Mouse (Mus musculus): Measurements from ENCODE around the gene Sec13. TPM values are rescaled to one million over a fixed set of nuclear protein-coding genes. Genes with fewer than 3 reads are reported as not detected.

Sec13 gene
- 247 and 250 TPM in 2 replicates for polyA plus RNA-seq (2014; fragmentation: Nextera tagmentation; extraction: Ambion mirVana)

- H3K4me3 ChIP-seq (ENCODE audit: low read depth, low read length) = peak within 1 kb of the TSS; percentile 100
- H3K27me3 ChIP-seq (replicated peaks; ENCODE audit: control insufficient read depth, insufficient read depth, low read length) = no peaks in the 10 kb centered on the region
- peak within 1 kb of the TSS; percentile 39; the same call in 1 of the 2 replicates for H3K27ac ChIP-seq (ENCODE audit: low read depth)
- DNase-seq (ENCODE audit: low spot score) (peak; percentile 97), ATAC-seq (replicated peaks; ENCODE audit: low FRiP score, low TSS enrichment, low read depth) (peak; percentile 87; the same call in 1 of the 2 replicates)
- 7% methylated on average over 41 of the region's 41 CpGs for WGBS
- no peaks in the 10 kb centered on the region for H3K9me3 ChIP-seq (ENCODE audit: control insufficient read depth, low read length)
- H3K9ac ChIP-seq (ENCODE audit: low read length) = peak within 1 kb of the TSS; percentile 85
- 0 out of 2 replicates have a peak, but pooled peaks cover 4% of the 10 kb centered on the region for H3K4me1 ChIP-seq (replicated peaks; ENCODE audit: control insufficient read depth, insufficient read depth, low read length)
- H3K36me3 ChIP-seq (ENCODE audit: control insufficient read depth, insufficient read depth, low read length) = peaks cover 25% of the 10 kb centered on the region
- H3K4me2 ChIP-seq (ENCODE audit: low read length) = peak within 1 kb of the TSS; percentile 57
Measured at GRCm38 (mm10) chr6:113740236-113741217, at the start of gene Sec13. Gene Sec13, minus strand, starts transcription at chr6:113740743.

- ATAC-seq (replicated peaks; ENCODE audit: low FRiP score, low TSS enrichment, low read depth) (no peak), DNase-seq (ENCODE audit: low spot score) (peak; percentile 52)
- no peak overlapping the region for H3K4me2 ChIP-seq (ENCODE audit: low read length)
- WGBS = 30% methylated on average over 6 of the region's 6 CpGs
- H3K9ac ChIP-seq (ENCODE audit: low read length) = no peak overlapping the region
- no peaks in the 10 kb centered on the region for H3K27me3 ChIP-seq (replicated peaks; ENCODE audit: control insufficient read depth, insufficient read depth, low read length)
- H3K4me3 ChIP-seq (ENCODE audit: low read depth, low read length) = no peak overlapping the region
- no peaks in the 10 kb centered on the region for H3K9me3 ChIP-seq (ENCODE audit: control insufficient read depth, low read length)
- H3K27ac ChIP-seq (ENCODE audit: low read depth) = no peak overlapping the region
- H3K36me3 ChIP-seq (ENCODE audit: control insufficient read depth, insufficient read depth, low read length) = no peaks in the 10 kb centered on the region
- no peaks in the 10 kb centered on the region for H3K4me1 ChIP-seq (replicated peaks; ENCODE audit: control insufficient read depth, insufficient read depth, low read length)
Measured at GRCm38 (mm10) chr6:113787459-113787968, 47.0 kb upstream of the Sec13 start.

DNA sequence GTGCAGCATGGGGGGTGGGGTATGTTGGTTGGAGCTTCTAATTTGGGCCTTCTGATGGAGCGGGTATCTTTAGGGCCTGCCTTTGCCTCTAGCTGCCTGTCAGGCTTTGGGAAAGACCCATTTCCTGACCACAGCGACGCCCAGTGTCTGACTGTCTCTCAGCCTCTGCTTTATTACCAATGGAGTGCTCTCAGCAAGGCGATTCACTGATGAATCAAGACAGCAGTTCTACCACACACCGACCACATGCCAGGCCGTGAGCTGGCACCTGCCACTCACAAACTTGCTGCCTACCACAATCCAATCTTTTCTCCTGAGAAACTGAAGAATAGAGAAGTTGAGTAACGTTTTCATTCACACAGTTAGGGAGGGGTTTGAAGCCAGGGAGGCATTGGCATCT is 45.1 kb upstream of the Sec13 start:
- H3K36me3 ChIP-seq (ENCODE audit: control insufficient read depth, insufficient read depth, low read length) = no peaks in the 10 kb centered on the region
- 85% methylated on average over 7 of the region's 7 CpGs for WGBS
- DNase-seq (ENCODE audit: low spot score) (no peak), ATAC-seq (replicated peaks; ENCODE audit: low FRiP score, low TSS enrichment, low read depth) (no peak)
- no peaks in the 10 kb centered on the region for H3K27me3 ChIP-seq (replicated peaks; ENCODE audit: control insufficient read depth, insufficient read depth, low read length)
- no peak overlapping the region for H3K4me3 ChIP-seq (ENCODE audit: low read depth, low read length)
- no peak overlapping the region for H3K9ac ChIP-seq (ENCODE audit: low read length)
- H3K27ac ChIP-seq (ENCODE audit: low read depth) = no peak overlapping the region
- H3K9me3 ChIP-seq (ENCODE audit: control insufficient read depth, low read length) = no peaks in the 10 kb centered on the region
- no peak overlapping the region for H3K4me2 ChIP-seq (ENCODE audit: low read length)
- no peaks in the 10 kb centered on the region for H3K4me1 ChIP-seq (replicated peaks; ENCODE audit: control insufficient read depth, insufficient read depth, low read length)

- Histone ChIP-seq H3K4me1 (replicated peaks; ENCODE audit: control insufficient read depth, insufficient read depth, low read length) (no peaks in the 10 kb centered on the region), H3K27me3 (replicated peaks; ENCODE audit: control insufficient read depth, insufficient read depth, low read length) (no peaks in the 10 kb centered on the region), H3K4me3 (ENCODE audit: low read depth, low read length) (no peak overlapping the region), H3K9me3 (ENCODE audit: control insufficient read depth, low read length) (no peaks in the 10 kb centered on the region), H3K36me3 (ENCODE audit: control insufficient read depth, insufficient read depth, low read length) (no peaks in the 10 kb centered on the region), H3K4me2 (ENCODE audit: low read length) (no peak overlapping the region), H3K9ac (ENCODE audit: low read length) (no peak overlapping the region), H3K27ac (ENCODE audit: low read depth) (no peak overlapping the region)
- WGBS = 51% methylated on average over 7 of the region's 7 CpGs
- DNase-seq (ENCODE audit: low spot score) (no peak), ATAC-seq (replicated peaks; ENCODE audit: low FRiP score, low TSS enrichment, low read depth) (no peak)
Measured at GRCm38 (mm10) chr6:113778229-113778753, 37.7 kb upstream of the Sec13 start.

GRCm38 (mm10) chr6:113768804-113769203 is 28.3 kb upstream of the Sec13 start:
- no peaks in the 10 kb centered on the region for H3K27me3 ChIP-seq (replicated peaks; ENCODE audit: control insufficient read depth, insufficient read depth, low read length)
- WGBS = 53% methylated on average over 11 of the region's 11 CpGs

GRCm38 (mm10) chr6:113761644-113762043 is 21.1 kb upstream of the Sec13 start:
- Histone ChIP-seq H3K4me1 (replicated peaks; ENCODE audit: control insufficient read depth, insufficient read depth, low read length) (no peaks in the 10 kb centered on the region), H3K9ac (ENCODE audit: low read length) (no peak overlapping the region), H3K4me2 (ENCODE audit: low read length) (no peak overlapping the region), H3K4me3 (ENCODE audit: low read depth, low read length) (no peak overlapping the region), H3K36me3 (ENCODE audit: control insufficient read depth, insufficient read depth, low read length) (no peaks in the 10 kb centered on the region), H3K9me3 (ENCODE audit: control insufficient read depth, low read length) (no peaks in the 10 kb centered on the region), H3K27ac (ENCODE audit: low read depth) (no peak overlapping the region), H3K27me3 (replicated peaks; ENCODE audit: control insufficient read depth, insufficient read depth, low read length) (no peaks in the 10 kb centered on the region)
- ATAC-seq (replicated peaks; ENCODE audit: low FRiP score, low TSS enrichment, low read depth) (peak; percentile 53; the same call in 1 of the 2 replicates), DNase-seq (ENCODE audit: low spot score) (peak; percentile 78)
- WGBS = 31% methylated on average over 7 of the region's 7 CpGs

More at GRCm38 (mm10) chr6:113768804-113769203, 28.3 kb upstream of the Sec13 start:
- Histone ChIP-seq H3K9ac (ENCODE audit: low read length) (no peak overlapping the region), H3K9me3 (ENCODE audit: control insufficient read depth, low read length) (no peaks in the 10 kb centered on the region), H3K36me3 (ENCODE audit: control insufficient read depth, insufficient read depth, low read length) (no peaks in the 10 kb centered on the region), H3K4me2 (ENCODE audit: low read length) (no peak overlapping the region), H3K27ac (ENCODE audit: low read depth) (no peak overlapping the region), H3K4me1 (replicated peaks; ENCODE audit: control insufficient read depth, insufficient read depth, low read length) (no peaks in the 10 kb centered on the region), H3K4me3 (ENCODE audit: low read depth, low read length) (no peak overlapping the region)
- DNase-seq (ENCODE audit: low spot score) = no peak
- no peak for ATAC-seq (replicated peaks; ENCODE audit: low FRiP score, low TSS enrichment, low read depth)

DNA sequence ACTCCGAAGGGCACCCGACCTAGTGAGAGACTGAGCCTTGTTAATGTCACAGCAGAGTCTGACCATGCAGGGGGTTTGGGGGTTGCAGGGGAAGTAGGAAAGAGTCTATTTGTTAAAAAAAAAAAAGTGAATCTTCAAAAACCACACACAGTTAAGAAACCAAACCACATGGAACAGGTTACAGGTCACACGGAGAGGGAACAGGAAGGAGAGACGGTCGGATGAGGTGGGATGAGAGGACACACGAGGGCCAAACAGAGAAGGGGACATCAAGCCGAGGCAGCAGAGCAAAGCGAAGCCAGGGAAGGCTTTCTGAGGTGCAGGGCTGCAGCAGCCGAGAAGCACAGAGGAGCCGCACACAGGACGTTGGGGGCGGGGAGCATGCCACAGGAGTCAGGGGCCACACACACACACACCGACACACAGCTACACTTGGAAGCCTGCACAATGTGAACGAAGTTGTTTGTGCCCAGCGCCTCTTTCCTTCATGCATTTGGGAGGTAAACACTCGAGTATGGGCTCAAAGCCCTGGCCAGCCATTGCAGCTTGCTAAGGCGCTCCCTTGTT is 8.7 kb upstream of the Sec13 start:
- Histone ChIP-seq H3K4me2 (ENCODE audit: low read length) (no peak overlapping the region), H3K36me3 (ENCODE audit: control insufficient read depth, insufficient read depth, low read length) (no peaks in the 10 kb centered on the region), H3K27me3 (replicated peaks; ENCODE audit: control insufficient read depth, insufficient read depth, low read length) (peaks cover 3% of the 10 kb centered on the region; the same call in 1 of the 2 replicates), H3K4me1 (replicated peaks; ENCODE audit: control insufficient read depth, insufficient read depth, low read length) (no peaks in the 10 kb centered on the region), H3K4me3 (ENCODE audit: low read depth, low read length) (no peak overlapping the region), H3K27ac (ENCODE audit: low read depth) (no peak overlapping the region), H3K9ac (ENCODE audit: low read length) (no peak overlapping the region), H3K9me3 (ENCODE audit: control insufficient read depth, low read length) (no peaks in the 10 kb centered on the region)
- ATAC-seq (replicated peaks; ENCODE audit: low FRiP score, low TSS enrichment, low read depth) (no peak), DNase-seq (ENCODE audit: low spot score) (no peak)
- WGBS = 67% methylated on average over 17 of the region's 17 CpGs

DNA sequence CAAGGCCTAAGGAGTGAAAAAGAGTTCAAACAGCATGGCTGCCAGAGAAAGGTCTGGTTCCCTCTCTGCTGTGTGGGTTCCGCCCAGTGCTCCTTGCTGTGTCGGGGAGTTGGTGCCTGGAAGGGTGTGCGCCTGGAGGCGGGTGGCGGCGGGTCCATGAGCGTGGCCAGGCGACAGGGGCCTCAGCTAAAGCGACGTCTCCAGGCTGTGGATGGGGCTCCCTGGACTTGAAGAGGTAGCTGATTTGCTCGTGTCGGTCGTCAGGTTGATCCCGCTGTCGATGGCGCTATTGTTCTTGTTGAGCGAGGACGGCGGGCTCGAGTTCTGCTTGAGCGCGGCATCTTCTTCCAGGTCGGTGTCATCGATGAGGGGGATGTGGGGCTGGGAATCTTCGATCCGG is 7.8 kb upstream of the Sec13 start:
- DNase-seq (ENCODE audit: low spot score) (no peak), ATAC-seq (replicated peaks; ENCODE audit: low FRiP score, low TSS enrichment, low read depth) (0 out of 2 replicates have a peak, but pooled peaks have one; percentile 36)
- Histone ChIP-seq H3K9me3 (ENCODE audit: control insufficient read depth, low read length) (no peaks in the 10 kb centered on the region), H3K9ac (ENCODE audit: low read length) (no peak overlapping the region), H3K4me3 (ENCODE audit: low read depth, low read length) (0 out of 2 replicates have a peak overlapping the region, but pooled peaks have one; percentile 1), H3K27me3 (replicated peaks; ENCODE audit: control insufficient read depth, insufficient read depth, low read length) (peaks cover 3% of the 10 kb centered on the region; the same call in 1 of the 2 replicates), H3K27ac (ENCODE audit: low read depth) (no peak overlapping the region), H3K4me2 (ENCODE audit: low read length) (peak overlapping the region; percentile 1; the same call in 1 of the 2 replicates), H3K4me1 (replicated peaks; ENCODE audit: control insufficient read depth, insufficient read depth, low read length) (no peaks in the 10 kb centered on the region), H3K36me3 (ENCODE audit: control insufficient read depth, insufficient read depth, low read length) (no peaks in the 10 kb centered on the region)
- 31% methylated on average over 26 of the region's 26 CpGs for WGBS

Measured in intestine, embryonic 14.5 days (tissue).